Mouse (Mus musculus): Measurements from ENCODE around the gene Gm43302. TPM values are rescaled to one million over a fixed set of nuclear protein-coding genes. Genes with fewer than 3 reads are reported as not detected.
A peak's percentile ranks its signal among the peaks of the same experiment; 100 is the strongest.
"Not testable (repeated sequence)": the region's sequence is repeated elsewhere in the genome, so short reads cannot be mapped to it uniquely, and the experiment has no call there.

Gm43302 gene
- polyA plus RNA-seq (2015; fragmentation: Nextera tagmentation; extraction: Ambion mirVana) = not detected in 2 replicates

- H3K4me3 ChIP-seq (replicated peaks; ENCODE audit: low read depth, low read length); H3K36me3 ChIP-seq (ENCODE audit: insufficient read depth, low read length); H3K9me3 ChIP-seq (replicated peaks; ENCODE audit: low read length); ATAC-seq (replicated peaks; ENCODE audit: low FRiP score, low read depth); H3K9ac ChIP-seq (ENCODE audit: low read depth, low read length); H3K27ac ChIP-seq; H3K4me1 ChIP-seq (replicated peaks; ENCODE audit: insufficient read depth, low read length); H3K27me3 ChIP-seq (ENCODE audit: insufficient read depth, low read length): not testable (repeated sequence)
- peak; percentile 64 for DNase-seq (ENCODE audit: low spot score)
- H3K4me2 ChIP-seq (ENCODE audit: low read length) = peak within 1 kb of the TSS; percentile 13
- 46% methylated on average over 3 of the region's 3 CpGs for WGBS
These were observed at the start of gene Gm43302, which contains the start of gene Gbp6 for GRCm38 (mm10) chr5:105293226-105294165. TSS of gene Gm43302 (minus strand) at chr5:105293695. TSS of gene Gbp6 (minus strand) at chr5:105293698.

- Histone ChIP-seq H3K9ac (ENCODE audit: low read depth, low read length) (no peak overlapping the region), H3K4me2 (ENCODE audit: low read length) (no peak overlapping the region), H3K36me3 (ENCODE audit: insufficient read depth, low read length) (no peaks in the 10 kb centered on the region), H3K9me3 (replicated peaks; ENCODE audit: low read length) (no peaks in the 10 kb centered on the region), H3K27ac (no peak overlapping the region), H3K27me3 (ENCODE audit: insufficient read depth, low read length) (no peaks in the 10 kb centered on the region), H3K4me3 (replicated peaks; ENCODE audit: low read depth, low read length) (no peak overlapping the region), H3K4me1 (replicated peaks; ENCODE audit: insufficient read depth, low read length) (no peaks in the 10 kb centered on the region)
- no peak for DNase-seq (ENCODE audit: low spot score)
- 82% methylated on average over 2 of the region's 2 CpGs for WGBS
- TF ChIP-seq CTCF (IDR thresholded peaks at IDR 0.05; ENCODE audit: low read depth) = no peak
- no peak for ATAC-seq (replicated peaks; ENCODE audit: low FRiP score, low read depth)
These were observed 47.8 kb upstream of the Gm43302 start for GRCm38 (mm10) chr5:105341281-105341680.

- peak; percentile 61 for TF ChIP-seq CTCF (IDR thresholded peaks at IDR 0.05; ENCODE audit: low read depth)
- H3K4me3 ChIP-seq (replicated peaks; ENCODE audit: low read depth, low read length) = no peak overlapping the region
- no peaks in the 10 kb centered on the region for H3K36me3 ChIP-seq (ENCODE audit: insufficient read depth, low read length)
- no peak for ATAC-seq (replicated peaks; ENCODE audit: low FRiP score, low read depth)
- 63% methylated on average over 2 of the region's 2 CpGs for WGBS
- H3K27me3 ChIP-seq (ENCODE audit: insufficient read depth, low read length) = no peaks in the 10 kb centered on the region
- H3K9me3 ChIP-seq (replicated peaks; ENCODE audit: low read length) = no peaks in the 10 kb centered on the region
- no peak overlapping the region for H3K27ac ChIP-seq
- peak; percentile 39 for DNase-seq (ENCODE audit: low spot score)
- no peak overlapping the region for H3K4me2 ChIP-seq (ENCODE audit: low read length)
- H3K4me1 ChIP-seq (replicated peaks; ENCODE audit: insufficient read depth, low read length) = no peaks in the 10 kb centered on the region
- H3K9ac ChIP-seq (ENCODE audit: low read depth, low read length) = no peak overlapping the region
These were observed 29.0 kb upstream of the Gm43302 start for GRCm38 (mm10) chr5:105322543-105322942.

- Histone ChIP-seq H3K9me3 (replicated peaks; ENCODE audit: low read length) (no peaks in the 10 kb centered on the region), H3K27me3 (ENCODE audit: insufficient read depth, low read length) (no peaks in the 10 kb centered on the region), H3K4me1 (replicated peaks; ENCODE audit: insufficient read depth, low read length) (no peaks in the 10 kb centered on the region), H3K4me2 (ENCODE audit: low read length) (no peak overlapping the region), H3K9ac (ENCODE audit: low read depth, low read length) (no peak overlapping the region), H3K4me3 (replicated peaks; ENCODE audit: low read depth, low read length) (no peak overlapping the region), H3K36me3 (ENCODE audit: insufficient read depth, low read length) (no peaks in the 10 kb centered on the region), H3K27ac (no peak overlapping the region)
- DNase-seq (ENCODE audit: low spot score) (no peak), ATAC-seq (replicated peaks; ENCODE audit: low FRiP score, low read depth) (no peak)
- 78% methylated on average over 2 of the region's 2 CpGs for WGBS
- TF ChIP-seq CTCF (IDR thresholded peaks at IDR 0.05; ENCODE audit: low read depth) = peak; percentile 15; the same call in 1 of the 2 replicates
These were observed 17.4 kb upstream of the Gm43302 start for GRCm38 (mm10) chr5:105310941-105311340.

GRCm38 (mm10) chr5:105309148-105309547 lies 15.7 kb upstream of the Gm43302 start:
- H3K36me3 ChIP-seq (ENCODE audit: insufficient read depth, low read length); DNase-seq (ENCODE audit: low spot score); H3K27me3 ChIP-seq (ENCODE audit: insufficient read depth, low read length); H3K4me3 ChIP-seq (replicated peaks; ENCODE audit: low read depth, low read length); ATAC-seq (replicated peaks; ENCODE audit: low FRiP score, low read depth); H3K4me2 ChIP-seq (ENCODE audit: low read length); H3K9ac ChIP-seq (ENCODE audit: low read depth, low read length); H3K4me1 ChIP-seq (replicated peaks; ENCODE audit: insufficient read depth, low read length); H3K27ac ChIP-seq; H3K9me3 ChIP-seq (replicated peaks; ENCODE audit: low read length): not testable (repeated sequence)
- WGBS = 66% methylated on average over 1 of the region's 1 CpGs

GRCm38 (mm10) chr5:105306946-105307345 lies 13.5 kb upstream of the Gm43302 start:
- not testable (repeated sequence) for H3K27me3 ChIP-seq (ENCODE audit: insufficient read depth, low read length); H3K27ac ChIP-seq; H3K4me2 ChIP-seq (ENCODE audit: low read length); H3K9ac ChIP-seq (ENCODE audit: low read depth, low read length); ATAC-seq (replicated peaks; ENCODE audit: low FRiP score, low read depth); H3K4me1 ChIP-seq (replicated peaks; ENCODE audit: insufficient read depth, low read length); H3K4me3 ChIP-seq (replicated peaks; ENCODE audit: low read depth, low read length); H3K36me3 ChIP-seq (ENCODE audit: insufficient read depth, low read length); DNase-seq (ENCODE audit: low spot score); H3K9me3 ChIP-seq (replicated peaks; ENCODE audit: low read length)

All from kidney, postnatal 0 days (tissue).